Mouse (Mus musculus): ENCODE measurements around the gene Olfr877. TPM values are rescaled to one million over a fixed set of nuclear protein-coding genes. Genes with fewer than 3 reads are reported as not detected.

Gene Olfr877
- total and polyA plus RNA-seq, 2 experiments: not detected

- Histone ChIP-seq H3K4me1 (ENCODE audit: control insufficient read depth, insufficient read depth, low read length) (no peaks in the 10 kb centered on the region), H3K9ac (ENCODE audit: low read depth, low read length) (no peak overlapping the region), H3K27me3 (ENCODE audit: control insufficient read depth, insufficient read depth, low read length) (no peaks in the 10 kb centered on the region), H3K27ac (replicated peaks; ENCODE audit: insufficient read depth, low read depth, low read length) (no peak overlapping the region), H3K79me2 (ENCODE audit: control insufficient read depth, insufficient read depth, low read length) (no peaks in the 10 kb centered on the region), H3K4me3 (ENCODE audit: insufficient read depth, low read depth, low read length) (no peak overlapping the region), H3K36me3 (ENCODE audit: control insufficient read depth, insufficient read depth, low read length) (no peaks in the 10 kb centered on the region)
- no peak for TF ChIP-seq CTCF (IDR thresholded peaks at IDR 0.05; ENCODE audit: low read depth, low read length)
- DNase-seq (ENCODE audit: extremely low read depth, low read depth, low spot score): no peak
- 28% methylated on average over 2 of the region's 2 CpGs for WGBS
Measured at GRCm38 (mm10) chr9:37890960-37891359, 36.9 kb downstream of the Olfr877 start.

GRCm38 (mm10) chr9:37896661-37897060 lies 42.6 kb downstream of the Olfr877 start, which contains the start of gene Olfr145:
Gene Olfr145 (plus strand): TSS chr9:37896724.
- no peak for DNase-seq (ENCODE audit: extremely low read depth, low read depth, low spot score)
- Histone ChIP-seq H3K36me3 (ENCODE audit: control insufficient read depth, insufficient read depth, low read length) (no peaks in the 10 kb centered on the region), H3K4me3 (ENCODE audit: insufficient read depth, low read depth, low read length) (no peak within 1 kb of the TSS), H3K27me3 (ENCODE audit: control insufficient read depth, insufficient read depth, low read length) (no peaks in the 10 kb centered on the region), H3K27ac (replicated peaks; ENCODE audit: insufficient read depth, low read depth, low read length) (no peak within 1 kb of the TSS), H3K4me1 (ENCODE audit: control insufficient read depth, insufficient read depth, low read length) (no peaks in the 10 kb centered on the region), H3K79me2 (ENCODE audit: control insufficient read depth, insufficient read depth, low read length) (no peaks in the 10 kb centered on the region), H3K9ac (ENCODE audit: low read depth, low read length) (no peak within 1 kb of the TSS)
- TF ChIP-seq POLR2A (IDR thresholded peaks at IDR 0.05; ENCODE audit: extremely low read depth, insufficient read depth, low read length) (no peak), CTCF (IDR thresholded peaks at IDR 0.05; ENCODE audit: low read depth, low read length) (no peak)
- 36% methylated on average over 2 of the region's 2 CpGs for WGBS

GRCm38 (mm10) chr9:37905555-37905954 lies 51.5 kb downstream of the Olfr877 start:
- no peaks in the 10 kb centered on the region for H3K79me2 ChIP-seq (ENCODE audit: control insufficient read depth, insufficient read depth, low read length)
- no peaks in the 10 kb centered on the region for H3K4me1 ChIP-seq (ENCODE audit: control insufficient read depth, insufficient read depth, low read length)
- WGBS: 67% methylated on average over 3 of the region's 3 CpGs
- H3K36me3 ChIP-seq (ENCODE audit: control insufficient read depth, insufficient read depth, low read length): no peaks in the 10 kb centered on the region
- TF ChIP-seq POLR2A (IDR thresholded peaks at IDR 0.05; ENCODE audit: extremely low read depth, insufficient read depth, low read length): no peak
- TF ChIP-seq CTCF (IDR thresholded peaks at IDR 0.05; ENCODE audit: low read depth, low read length): no peak
- H3K27me3 ChIP-seq (ENCODE audit: control insufficient read depth, insufficient read depth, low read length): no peaks in the 10 kb centered on the region
- no peak overlapping the region for H3K27ac ChIP-seq (replicated peaks; ENCODE audit: insufficient read depth, low read depth, low read length)
- no peak for DNase-seq (ENCODE audit: extremely low read depth, low read depth, low spot score)
- H3K9ac ChIP-seq (ENCODE audit: low read depth, low read length): no peak overlapping the region
- H3K4me3 ChIP-seq (ENCODE audit: insufficient read depth, low read depth, low read length): no peak overlapping the region

Other genes with a start within 250 kb of the Olfr877 start
- 0.27 and 0.55 TPM in 2 replicates for gene Spa17, start 240.5 kb upstream of the Olfr877 start, total RNA-seq (2014; rRNA removed)
- gene Spa17, start 240.5 kb upstream of the Olfr877 start, polyA plus RNA-seq (2012; rRNA removed): 0.13 TPM in 1 of 2 replicates, not detected in the other
- 35.0 and 35.8 TPM in 2 replicates for gene Tbrg1, start 197.0 kb upstream of the Olfr877 start, total RNA-seq (2014; rRNA removed)
- gene Tbrg1, start 197.0 kb upstream of the Olfr877 start, polyA plus RNA-seq (2012; rRNA removed): 19.2 and 23.8 TPM in 2 replicates
- not detected in 2 replicates for gene Panx3, start 185.0 kb upstream of the Olfr877 start, total RNA-seq (2014; rRNA removed)
- gene Panx3, start 185.0 kb upstream of the Olfr877 start, polyA plus RNA-seq (2012; rRNA removed): not detected in 2 replicates
- not detected in 2 replicates for gene Olfr160, start 138.0 kb upstream of the Olfr877 start, total RNA-seq (2014; rRNA removed)
- gene Olfr160, start 138.0 kb upstream of the Olfr877 start, polyA plus RNA-seq (2012; rRNA removed): not detected in 2 replicates
- not detected in 2 replicates for gene Olfr874, start 109.2 kb upstream of the Olfr877 start, total RNA-seq (2014; rRNA removed)
- gene Olfr874, start 109.2 kb upstream of the Olfr877 start, polyA plus RNA-seq (2012; rRNA removed): not detected in 2 replicates
- not detected in 2 replicates for gene Olfr875, start 82.4 kb upstream of the Olfr877 start, total RNA-seq (2014; rRNA removed)
- gene Olfr875, start 82.4 kb upstream of the Olfr877 start, polyA plus RNA-seq (2012; rRNA removed): not detected in 2 replicates
- not detected in 2 replicates for gene Olfr876, start 51.2 kb upstream of the Olfr877 start, total RNA-seq (2014; rRNA removed)
- gene Olfr876, start 51.2 kb upstream of the Olfr877 start, polyA plus RNA-seq (2012; rRNA removed): not detected in 2 replicates
- not detected in 2 replicates for gene Olfr145, start 42.5 kb downstream of the Olfr877 start, total RNA-seq (2014; rRNA removed)
- not detected in 2 replicates for gene Olfr145, start 42.5 kb downstream of the Olfr877 start, polyA plus RNA-seq (2012; rRNA removed)
- not detected in 2 replicates for gene Olfr878, start 63.6 kb downstream of the Olfr877 start, total RNA-seq (2014; rRNA removed)
- not detected in 2 replicates for gene Olfr878, start 63.6 kb downstream of the Olfr877 start, polyA plus RNA-seq (2012; rRNA removed)
- gene Olfr881, start 137.6 kb downstream of the Olfr877 start, total RNA-seq (2014; rRNA removed): not detected in 2 replicates
- gene Olfr881, start 137.6 kb downstream of the Olfr877 start, polyA plus RNA-seq (2012; rRNA removed): not detected in 2 replicates
- gene Olfr883, start 171.5 kb downstream of the Olfr877 start, total RNA-seq (2014; rRNA removed): not detected in 2 replicates
- gene Olfr883, start 171.5 kb downstream of the Olfr877 start, polyA plus RNA-seq (2012; rRNA removed): not detected in 2 replicates
- gene Olfr884, start 192.3 kb downstream of the Olfr877 start, total RNA-seq (2014; rRNA removed): not detected in 2 replicates
- gene Olfr884, start 192.3 kb downstream of the Olfr877 start, polyA plus RNA-seq (2012; rRNA removed): not detected in 2 replicates
- gene Olfr885, start 207.1 kb downstream of the Olfr877 start, total RNA-seq (2014; rRNA removed): not detected in 2 replicates
- gene Olfr885, start 207.1 kb downstream of the Olfr877 start, polyA plus RNA-seq (2012; rRNA removed): not detected in 2 replicates
- gene Olfr887, start 229.8 kb downstream of the Olfr877 start, total RNA-seq (2014; rRNA removed): not detected in 2 replicates
- gene Olfr887, start 229.8 kb downstream of the Olfr877 start, polyA plus RNA-seq (2012; rRNA removed): not detected in 2 replicates

Measured in liver, adult 2 months (tissue).